Mouse (Mus musculus): ENCODE results near the gene Ier3.
A peak's percentile ranks its signal among the peaks of the same experiment; 100 is the strongest.
"Not testable (repeated sequence)": the region's sequence is repeated elsewhere in the genome, so short reads cannot be mapped to it uniquely, and the experiment has no call there.

Ier3 gene

DNA sequence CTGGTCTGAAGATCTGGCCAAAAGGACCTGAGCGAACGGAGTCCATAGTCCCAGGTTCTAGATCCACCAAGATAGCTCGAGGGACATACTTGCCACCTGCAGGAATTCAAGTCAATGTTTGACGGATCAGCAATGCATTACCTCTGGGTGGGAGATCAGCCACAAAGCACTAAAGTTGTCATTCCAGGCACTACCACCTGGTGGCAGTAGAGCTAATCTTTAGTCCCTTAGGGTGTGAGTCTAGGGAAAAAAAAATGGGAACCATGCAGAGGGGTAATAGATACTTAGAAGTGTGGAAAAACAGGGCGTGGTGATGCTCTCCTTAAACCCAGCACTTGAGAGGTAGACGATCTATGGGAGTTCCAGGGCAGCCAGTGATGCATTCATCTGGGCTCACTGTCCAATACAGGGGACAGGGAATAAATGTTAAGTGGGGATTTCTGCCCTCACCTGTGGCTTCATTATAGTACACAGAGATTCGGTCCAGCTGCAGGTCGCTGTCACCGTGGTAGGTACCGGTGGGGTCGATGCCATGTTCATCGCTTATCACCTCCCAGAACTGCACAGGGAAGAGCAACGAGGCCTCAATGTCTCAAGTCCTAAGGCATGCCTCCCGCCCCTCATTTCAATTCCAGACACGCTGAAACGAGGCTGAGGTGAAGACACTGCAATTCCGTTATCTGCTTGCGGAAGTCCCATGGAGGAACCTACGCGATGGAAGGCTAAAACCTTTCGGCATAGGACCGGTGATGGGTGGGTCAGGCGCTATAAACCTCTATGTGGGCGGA lies 14.9 kb downstream of the Ier3 start:
- peak; percentile 75 for DNase-seq (ENCODE audit: low read depth, low spot score)

- DNase-seq (ENCODE audit: low read depth, low spot score): peak; percentile 79
Observed at GRCm38 (mm10) chr17:35836991-35837422, 15.5 kb downstream of the Ier3 start.

DNA sequence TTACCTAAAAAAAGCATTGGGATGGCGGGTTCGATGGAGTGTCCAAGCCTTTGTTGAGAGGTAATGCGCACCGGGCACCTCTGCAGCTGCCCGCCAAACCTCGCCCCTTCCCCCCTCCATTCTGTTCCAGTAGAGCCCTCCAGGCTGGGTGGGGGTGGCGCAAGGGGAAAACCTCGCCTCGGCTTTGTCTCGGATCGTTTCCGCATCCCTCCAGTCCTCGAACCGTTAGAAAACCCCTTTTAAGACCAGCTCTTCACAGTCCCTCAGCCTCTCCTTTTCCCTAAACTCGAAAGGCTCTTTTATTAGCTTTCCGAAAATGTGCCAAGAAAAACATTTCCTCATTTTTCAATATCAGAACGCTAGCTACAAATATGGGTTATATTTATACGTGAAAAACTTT lies 16.0 kb downstream of the Ier3 start:
- no peak for DNase-seq (ENCODE audit: low read depth, low spot score)

- peak; percentile 97 for DNase-seq (ENCODE audit: low read depth, low spot score)
Observed at GRCm38 (mm10) chr17:35838122-35838544, 16.6 kb downstream of the Ier3 start, which contains the start of gene Tubb5. Gene Tubb5, minus strand, starts transcription at chr17:35838306.

GRCm38 (mm10) chr17:35838570-35838969 lies 17.1 kb downstream of the Ier3 start:
- DNase-seq (ENCODE audit: low read depth, low spot score): no peak

- DNase-seq (ENCODE audit: low read depth, low spot score): not testable (repeated sequence)
Observed at GRCm38 (mm10) chr17:35839002-35839401, 17.5 kb downstream of the Ier3 start.

- DNase-seq (ENCODE audit: low read depth, low spot score): no peak
Observed at GRCm38 (mm10) chr17:35840561-35840960, 19.1 kb downstream of the Ier3 start.

- peak; percentile 100 for DNase-seq (ENCODE audit: low read depth, low spot score)
Observed at GRCm38 (mm10) chr17:35841076-35841950, 19.8 kb downstream of the Ier3 start, which contains the start of gene Mdc1. Gene Mdc1, plus strand, starts transcription at chr17:35841515.

- no peak for DNase-seq (ENCODE audit: low read depth, low spot score)
Observed at GRCm38 (mm10) chr17:35842006-35842405, 20.5 kb downstream of the Ier3 start.

DNA sequence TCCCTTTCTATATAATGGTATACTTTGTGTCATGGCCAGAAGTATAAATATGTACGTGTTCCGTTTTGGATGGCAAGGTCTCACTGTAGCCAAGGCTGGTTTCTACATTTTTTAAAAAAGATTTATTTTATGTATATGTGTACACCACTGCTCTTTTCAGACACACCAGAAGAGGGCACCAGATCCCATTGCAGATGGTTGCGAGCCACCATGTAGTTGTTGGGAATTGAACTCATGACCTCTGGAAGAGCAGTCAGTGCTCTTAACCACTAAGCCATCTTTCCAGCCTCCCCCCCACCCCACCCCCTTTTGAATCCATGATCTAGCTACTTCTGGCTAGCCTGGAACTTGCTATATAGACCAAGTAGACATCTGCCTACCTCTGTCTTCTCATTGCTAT lies 22.0 kb downstream of the Ier3 start:
- no peak for DNase-seq (ENCODE audit: low read depth, low spot score)

DNA sequence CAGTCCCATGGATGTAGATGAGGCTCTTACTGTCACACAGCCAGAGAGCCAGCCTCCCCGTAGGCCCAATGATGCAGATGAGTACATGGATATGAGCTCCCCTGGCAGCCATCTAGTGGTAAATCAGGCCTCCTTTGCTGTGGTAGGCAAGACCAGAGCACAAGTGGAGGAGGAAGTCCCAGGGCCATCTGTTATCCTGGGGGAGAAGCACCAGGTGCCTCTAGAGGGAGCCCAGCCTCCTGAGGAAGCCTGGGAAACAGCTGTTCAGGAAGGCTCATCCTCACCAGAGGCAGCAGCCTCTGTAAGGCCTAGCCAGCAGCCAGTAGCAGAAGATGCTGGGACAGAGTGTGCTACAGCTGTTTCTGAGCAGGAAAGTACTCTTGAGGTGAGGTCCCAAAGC lies 26.6 kb downstream of the Ier3 start:
- no peak for DNase-seq (ENCODE audit: low read depth, low spot score)

- DNase-seq (ENCODE audit: low read depth, low spot score): no peak
Observed at GRCm38 (mm10) chr17:35850974-35851373, 29.5 kb downstream of the Ier3 start.

DNA sequence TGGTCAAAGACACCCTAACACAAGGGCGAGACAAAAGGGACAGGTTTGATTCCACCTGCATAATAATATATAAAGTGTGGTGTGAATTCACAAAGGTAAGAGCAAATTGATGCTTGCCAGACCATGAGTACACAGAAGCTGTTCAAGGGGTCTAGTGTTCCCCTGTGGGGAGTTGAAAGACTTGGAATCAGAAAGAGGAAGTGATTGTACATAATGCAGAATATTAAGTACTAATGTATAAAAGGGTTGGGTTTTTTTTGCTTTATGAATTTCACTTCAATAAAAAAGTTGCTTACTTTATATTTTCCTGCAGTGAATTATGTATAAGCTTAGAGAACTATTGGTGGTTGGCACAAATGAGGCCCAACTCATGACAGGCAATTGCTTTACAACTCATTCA lies 37.9 kb downstream of the Ier3 start:
- no peak for DNase-seq (ENCODE audit: low read depth, low spot score)

DNA sequence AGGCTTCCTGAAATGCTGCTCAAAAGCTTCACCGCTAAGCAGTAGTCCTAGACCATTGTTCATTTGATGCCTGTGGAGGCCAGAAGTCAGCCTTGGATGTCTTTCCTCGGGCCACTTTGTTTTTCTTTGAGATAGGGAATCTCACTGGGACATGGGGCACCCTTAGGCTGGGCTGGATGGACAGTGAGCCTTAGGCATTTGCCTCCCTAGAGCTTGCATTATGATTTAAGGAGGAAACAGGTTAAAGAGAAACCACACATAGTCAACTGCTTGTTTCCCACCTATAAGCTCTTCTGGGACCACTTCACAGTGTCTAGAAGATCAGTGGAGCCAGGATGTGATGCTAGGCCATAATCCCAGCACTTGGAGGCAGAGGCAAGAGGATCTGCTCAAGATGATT lies 38.4 kb downstream of the Ier3 start:
- no peak for DNase-seq (ENCODE audit: low read depth, low spot score)

GRCm38 (mm10) chr17:35860831-35861197 lies 39.3 kb downstream of the Ier3 start:
- no peak for DNase-seq (ENCODE audit: low read depth, low spot score)

- no peak for DNase-seq (ENCODE audit: low read depth, low spot score)
Observed at GRCm38 (mm10) chr17:35861198-35861857, 39.8 kb downstream of the Ier3 start, which contains the start of gene Nrm. Gene Nrm, plus strand, starts transcription at chr17:35861318.

DNA sequence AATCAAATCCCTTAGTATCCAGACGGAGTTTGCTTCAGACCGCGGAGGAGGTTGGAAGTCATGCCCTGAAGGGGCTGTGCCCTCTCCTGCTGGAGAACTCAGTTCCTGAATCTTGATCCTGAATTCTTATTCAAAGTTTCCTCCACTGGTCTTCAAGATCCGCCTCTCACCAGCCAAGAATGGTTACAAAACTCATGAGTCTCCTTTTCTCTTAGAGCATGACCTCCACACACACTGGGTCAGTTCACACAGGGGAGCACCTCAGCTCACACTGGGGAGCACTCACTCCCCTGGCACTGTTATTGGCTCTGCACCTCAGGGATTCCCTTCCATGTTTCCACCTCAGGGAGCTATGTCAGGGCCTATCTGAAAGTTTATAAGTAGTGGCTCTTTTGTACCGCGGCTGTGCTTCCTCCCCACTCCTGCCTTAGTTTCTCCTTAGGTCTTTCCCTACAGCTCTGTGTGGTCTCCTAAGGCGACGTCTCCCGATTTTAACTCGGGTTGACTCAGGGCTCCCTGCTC lies 43.4 kb downstream of the Ier3 start:
- no peak for DNase-seq (ENCODE audit: low read depth, low spot score)

GRCm38 (mm10) chr17:35865481-35866280 lies 44.2 kb downstream of the Ier3 start, which contains the start of gene Ppp1r18:
Gene Ppp1r18, plus strand, starts transcription at chr17:35865593.
- DNase-seq (ENCODE audit: low read depth, low spot score): no peak

GRCm38 (mm10) chr17:35866281-35866831 lies 44.9 kb downstream of the Ier3 start:
- DNase-seq (ENCODE audit: low read depth, low spot score): no peak
